Mouse (Mus musculus) embryonic facial prominence, embryonic 15.5 days (tissue): ENCODE measurements around the gene Mfap4. TPM values are rescaled to one million over a fixed set of nuclear protein-coding genes. Genes with fewer than 3 reads are reported as not detected.

ENCODE experiments used
- ATAC-seq: fragments of 200-750 bp; cut with Nextera tagmentation; 2 replicates; pipeline ENCODE4 v1.8.0; 2017; ENCODE audit warnings: low read depth, moderate TSS enrichment; ENCODE audit not compliant: insufficient number of reproducible peaks, low FRiP score, low TSS enrichment
- H3K27ac ChIP-seq: fragments of 300-500 bp; sonication (generic); replicated peaks from 2 replicates; pipeline ENCODE4 v1.5.1; 2015; ENCODE audit warnings: mild to moderate bottlenecking, inconsistent platforms
- H3K27me3 ChIP-seq: fragments of 300-500 bp; sonication (generic); 2 replicates; pipeline ENCODE4 v1.6.1; 2015; ENCODE audit warnings: inconsistent platforms
- H3K36me3 ChIP-seq: fragments of 300-500 bp; sonication (generic); 2 replicates; pipeline ENCODE4 v1.6.1; 2015; ENCODE audit warnings: mild to moderate bottlenecking, inconsistent platforms
- H3K4me1 ChIP-seq: fragments of 300-500 bp; sonication (generic); 2 replicates; pipeline ENCODE4 v1.6.1; 2015; ENCODE audit warnings: inconsistent platforms
- H3K4me2 ChIP-seq: fragments of 300-500 bp; sonication (generic); replicated peaks from 2 replicates; pipeline ENCODE4 v1.6.1; 2015; ENCODE audit warnings: mild to moderate bottlenecking, inconsistent platforms
- H3K4me3 ChIP-seq: fragments of 300-500 bp; sonication (generic); replicated peaks from 2 replicates; pipeline ENCODE4 v1.5.1; 2015; ENCODE audit warnings: mild to moderate bottlenecking, inconsistent platforms
- H3K9ac ChIP-seq: fragments of 300-500 bp; sonication (generic); 2 replicates; pipeline ENCODE4 v1.6.1; 2015; ENCODE audit warnings: inconsistent platforms
- H3K9me3 ChIP-seq: fragments of 300-500 bp; sonication (generic); replicated peaks from 2 replicates; pipeline ENCODE4 v1.6.1; 2016; ENCODE audit warnings: inconsistent platforms
- WGBS: fragments of 180-500 bp; shearing (Covaris S2); methylation state at CpG from one replicate; pipeline ENCODE4 v1.1.7; 2015; 5-methylcytosine and 5-hydroxymethylcytosine counted together
- polyA plus RNA-seq: library from polyadenylated mRNA; unstranded; fragments of >200 nt; fragmentation: Nextera tagmentation; extraction: Ambion mirVana; gene quantifications from 2 replicates; pipeline ENCODE4 v1.2.1, GENCODE M21; 2015

Mfap4 gene
- polyA plus RNA-seq, 1 experiment from 2014 or later, result 406 TPM

- Histone ChIP-seq H3K4me2 (no peak overlapping the region), H3K9ac (no peak overlapping the region), H3K27ac (no peak overlapping the region), H3K27me3 (no peaks in the 10 kb centered on the region), H3K36me3 (no peaks in the 10 kb centered on the region), H3K4me3 (no peak overlapping the region), H3K9me3 (0 out of 2 replicates have a peak, but pooled peaks cover 4% of the 10 kb centered on the region), H3K4me1 (0 out of 2 replicates have a peak, but pooled peaks cover 7% of the 10 kb centered on the region)
- ATAC-seq, result no peak
- 57% methylated on average over 2 of the region's 2 CpGs for WGBS
These were observed 21.2 kb upstream of the Mfap4 start for GRCm38 (mm10) chr11:61464071-61464470.

- no peak overlapping the region for H3K9ac ChIP-seq
- H3K4me3 ChIP-seq, result no peak overlapping the region
- no peak for ATAC-seq
- no peak overlapping the region for H3K27ac ChIP-seq
- H3K4me2 ChIP-seq, result no peak overlapping the region
- H3K27me3 ChIP-seq, result no peaks in the 10 kb centered on the region
- no peaks in the 10 kb centered on the region for H3K36me3 ChIP-seq
- WGBS, result 45% methylated on average over 4 of the region's 4 CpGs
- H3K4me1 ChIP-seq, result 0 out of 2 replicates have a peak, but pooled peaks cover 7% of the 10 kb centered on the region
- no peaks in the 10 kb centered on the region for H3K9me3 ChIP-seq
These were observed 19.8 kb upstream of the Mfap4 start for GRCm38 (mm10) chr11:61465422-61465821.

- ATAC-seq, result no peak
These were observed 16.7 kb upstream of the Mfap4 start for GRCm38 (mm10) chr11:61468534-61468933.

GRCm38 (mm10) chr11:61469317-61469917, 15.8 kb upstream of the Mfap4 start:
- no peak overlapping the region for H3K9ac ChIP-seq
- ATAC-seq, result no peak
- no peak overlapping the region for H3K4me2 ChIP-seq
- H3K36me3 ChIP-seq, result no peaks in the 10 kb centered on the region
- no peaks in the 10 kb centered on the region for H3K9me3 ChIP-seq
- no peak overlapping the region for H3K27ac ChIP-seq
- 0 out of 2 replicates have a peak, but pooled peaks cover 7% of the 10 kb centered on the region for H3K4me1 ChIP-seq
- 64% methylated on average over 7 of the region's 7 CpGs for WGBS
- no peak overlapping the region for H3K4me3 ChIP-seq
- no peaks in the 10 kb centered on the region for H3K27me3 ChIP-seq

More at GRCm38 (mm10) chr11:61468534-61468933, 16.7 kb upstream of the Mfap4 start:
- Histone ChIP-seq H3K9me3 (no peaks in the 10 kb centered on the region), H3K36me3 (no peaks in the 10 kb centered on the region), H3K4me1 (0 out of 2 replicates have a peak, but pooled peaks cover 7% of the 10 kb centered on the region), H3K9ac (no peak overlapping the region), H3K4me3 (no peak overlapping the region), H3K4me2 (no peak overlapping the region), H3K27me3 (no peaks in the 10 kb centered on the region), H3K27ac (no peak overlapping the region)
- WGBS, result 84% methylated on average over 4 of the region's 4 CpGs

- Histone ChIP-seq H3K4me1 (no peaks in the 10 kb centered on the region), H3K4me3 (no peak overlapping the region), H3K36me3 (no peaks in the 10 kb centered on the region), H3K27me3 (no peaks in the 10 kb centered on the region), H3K9me3 (no peaks in the 10 kb centered on the region), H3K27ac (no peak overlapping the region), H3K9ac (no peak overlapping the region), H3K4me2 (no peak overlapping the region)
- no peak for ATAC-seq
These were observed 14.4 kb upstream of the Mfap4 start for GRCm38 (mm10) chr11:61470880-61471279.

- no peak overlapping the region for H3K27ac ChIP-seq
- H3K4me1 ChIP-seq, result peaks cover 7% of the 10 kb centered on the region
- H3K9me3 ChIP-seq, result no peaks in the 10 kb centered on the region
- no peak for ATAC-seq
- H3K4me2 ChIP-seq, result no peak overlapping the region
- H3K36me3 ChIP-seq, result no peaks in the 10 kb centered on the region
- no peak overlapping the region for H3K9ac ChIP-seq
- no peaks in the 10 kb centered on the region for H3K27me3 ChIP-seq
- 53% methylated on average over 4 of the region's 4 CpGs for WGBS
- H3K4me3 ChIP-seq, result no peak overlapping the region
These were observed 11.6 kb upstream of the Mfap4 start for GRCm38 (mm10) chr11:61473630-61474029.

- Histone ChIP-seq H3K27ac (peak overlapping the region; percentile 48; the same call in 1 of the 2 replicates), H3K9me3 (no peaks in the 10 kb centered on the region), H3K27me3 (no peaks in the 10 kb centered on the region), H3K36me3 (no peaks in the 10 kb centered on the region), H3K4me3 (peak overlapping the region; percentile 10; the same call in 1 of the 2 replicates), H3K4me1 (peaks cover 14% of the 10 kb centered on the region), H3K4me2 (peak overlapping the region; percentile 36), H3K9ac (no peak overlapping the region)
- ATAC-seq, result peak; percentile 45; the same call in 1 of the 2 replicates
- WGBS, result 29% methylated on average over 12 of the region's 12 CpGs
These were observed 8.3 kb upstream of the Mfap4 start for GRCm38 (mm10) chr11:61476786-61477382.

- Histone ChIP-seq H3K9ac (no peak overlapping the region), H3K36me3 (no peaks in the 10 kb centered on the region), H3K4me2 (peak overlapping the region; percentile 36), H3K27ac (no peak overlapping the region; the same call in 1 of the 2 replicates), H3K9me3 (no peaks in the 10 kb centered on the region), H3K4me1 (peaks cover 17% of the 10 kb centered on the region), H3K27me3 (no peaks in the 10 kb centered on the region), H3K4me3 (peak overlapping the region; percentile 10; the same call in 1 of the 2 replicates)
- ATAC-seq, result no peak
- WGBS, result 49% methylated on average over 17 of the region's 17 CpGs
These were observed 7.4 kb upstream of the Mfap4 start for GRCm38 (mm10) chr11:61477566-61478508.

GRCm38 (mm10) chr11:61478788-61479187, 6.4 kb upstream of the Mfap4 start:
- no peak overlapping the region for H3K9ac ChIP-seq
- H3K27ac ChIP-seq, result no peak overlapping the region
- H3K36me3 ChIP-seq, result no peaks in the 10 kb centered on the region
- H3K4me2 ChIP-seq, result no peak overlapping the region
- H3K9me3 ChIP-seq, result no peaks in the 10 kb centered on the region
- ATAC-seq, result no peak
- H3K4me1 ChIP-seq, result peaks cover 25% of the 10 kb centered on the region
- no peak overlapping the region for H3K4me3 ChIP-seq
- no peaks in the 10 kb centered on the region for H3K27me3 ChIP-seq
- 89% methylated on average over 4 of the region's 4 CpGs for WGBS

- Histone ChIP-seq H3K4me2 (no peak overlapping the region), H3K4me1 (peaks cover 52% of the 10 kb centered on the region), H3K9me3 (no peaks in the 10 kb centered on the region), H3K27ac (no peak overlapping the region), H3K4me3 (no peak overlapping the region), H3K27me3 (no peaks in the 10 kb centered on the region), H3K36me3 (no peaks in the 10 kb centered on the region), H3K9ac (no peak overlapping the region)
- 57% methylated on average over 9 of the region's 9 CpGs for WGBS
- ATAC-seq, result no peak
These were observed 3.8 kb upstream of the Mfap4 start for GRCm38 (mm10) chr11:61481239-61482090.
